Mouse (Mus musculus): ENCODE measurements at regions not wholly inside any gene's neighbourhood (a gene's known extent, or its start where the extent isn't known, plus 50 kb on each side); places are given as distances from the start of the nearest gene placed in this dataset.

- no peak for TF ChIP-seq CTCF (conservative IDR thresholded peaks at IDR 0.05; ENCODE audit: insufficient read depth, insufficient read length, low read depth, low read length)
- no peak for TF ChIP-seq POLR2A (IDR thresholded peaks at IDR 0.05; ENCODE audit: low read depth, low read length)
Measured at GRCm38 (mm10) chr17:84095829-84096228, 91.9 kb downstream of the Zfp36l2 start.
